In genomic region chr10:125800572-125801114, GRCm38 (mm10) we compare ENCODE assay signal across 16 mouse cellular contexts.
DNase-seq lines count a peak whose midpoint lies in the region; ATAC-seq and TF ChIP-seq lines count a peak whose summit lies in the region.
"Had no signal": no experiment of that assay in that cellular context is flagged by ENCODE, and none has a peak within 500 bp of the region (broad histone marks: within the 10 kb centered on the region; RNA-seq: fewer than 3 reads in every experiment).

No protein-coding gene starts in this region.

- TF ChIP-seq POLR2A in ES-Bruce4 (IDR thresholded peaks at IDR 0.05; ENCODE audit: insufficient read depth, low read length) = no peak
- TF ChIP-seq POLR2A in brain, embryonic 14.5 days (IDR thresholded peaks at IDR 0.05; ENCODE audit: borderline replicate concordance, extremely low read depth, insufficient read depth, insufficient read length, poor library complexity, severe bottlenecking) = no peak

- H3K36me3 ChIP-seq in embryonic facial prominence, embryonic 14.5 days (ENCODE audit: control insufficient read depth, insufficient read depth, low read length) = no peaks in the 10 kb centered on the region
- H3K36me3 ChIP-seq in embryonic facial prominence, embryonic 10.5 days (replicated peaks) = no peaks in the 10 kb centered on the region
- H3K36me3 ChIP-seq in ES-Bruce4 (ENCODE audit: control insufficient read depth, insufficient read depth, low read length, poor library complexity, severe bottlenecking) = no peaks in the 10 kb centered on the region
- no peaks in the 10 kb centered on the region for H3K36me3 ChIP-seq in intestine, postnatal 0 days (ENCODE audit: control insufficient read depth, insufficient read depth)
- H3K36me3 ChIP-seq: hindbrain, embryonic 13.5 days had no signal

- peak; percentile 80 for TF ChIP-seq EP300 in ES-Bruce4 (IDR thresholded peaks at IDR 0.05; ENCODE audit: insufficient read depth, low read depth, low read length)

- no peak for TF ChIP-seq CTCF in ES-Bruce4 (IDR thresholded peaks at IDR 0.05; ENCODE audit: low read depth, low read length)
- no peak for TF ChIP-seq CTCF in brain, embryonic 14.5 days (IDR thresholded peaks at IDR 0.05; ENCODE audit: borderline replicate concordance, extremely low read depth, insufficient read depth, insufficient read length)
- no peak for TF ChIP-seq CTCF in intestine, postnatal 0 days (IDR thresholded peaks at IDR 0.05; ENCODE audit: low read depth)

- no peaks in the 10 kb centered on the region for H3K27me3 ChIP-seq in embryonic facial prominence, embryonic 14.5 days (replicated peaks; ENCODE audit: control insufficient read depth, insufficient read depth, low read length)
- no peaks in the 10 kb centered on the region for H3K27me3 ChIP-seq in embryonic facial prominence, embryonic 10.5 days (replicated peaks; ENCODE audit: low read depth, poor library complexity, severe bottlenecking)
- no peaks in the 10 kb centered on the region for H3K27me3 ChIP-seq in ES-Bruce4 (ENCODE audit: control insufficient read depth, insufficient read depth, low read length, poor library complexity, severe bottlenecking)
- no peaks in the 10 kb centered on the region for H3K27me3 ChIP-seq in intestine, postnatal 0 days (replicated peaks; ENCODE audit: control insufficient read depth, insufficient read depth, low read length)
- H3K27me3 ChIP-seq: hindbrain, embryonic 13.5 days had no signal

- 68% methylated on average over 2 of the region's 2 CpGs for WGBS in embryonic facial prominence, embryonic 14.5 days
- 62% methylated on average over 2 of the region's 2 CpGs for WGBS in embryonic facial prominence, embryonic 10.5 days
- 50% methylated on average over 2 of the region's 2 CpGs for WGBS in intestine, postnatal 0 days

- DNase-seq in embryonic facial prominence, embryonic 14.5 days (ENCODE audit: low spot score) = no peak
- no peak for DNase-seq in embryonic facial prominence, embryonic 10.5 days (ENCODE audit: low spot score)
- peak; percentile 27 for DNase-seq in brain, embryonic 14.5 days (ENCODE audit: low read depth)
- no peak for DNase-seq in spleen, postnatal 4 days (ENCODE audit: low spot score in 2 of 2)
- DNase-seq in natural killer cell, adult 2 months (ENCODE audit: low spot score in 2 of 2) = no peak
- no peak for DNase-seq in thymus, postnatal 10 days (ENCODE audit: low spot score in 2 of 2)
- DNase-seq: adrenal gland, adult 8-10 months; cerebellum, adult 9-10 months; gastrocnemius, postnatal 14 days; kidney, adult 11 months; thymus, postnatal 4 days had no signal

- no peak overlapping the region for H3K4me3 ChIP-seq in embryonic facial prominence, embryonic 14.5 days (ENCODE audit: low read depth, low read length)
- H3K4me3 ChIP-seq in embryonic facial prominence, embryonic 10.5 days = no peak overlapping the region
- H3K4me3 ChIP-seq in ES-Bruce4 (ENCODE audit: low read depth, low read length) = no peak overlapping the region
- no peak overlapping the region for H3K4me3 ChIP-seq in intestine, postnatal 0 days (ENCODE audit: low read depth, low read length)
- H3K4me3 ChIP-seq: hindbrain, embryonic 13.5 days had no signal

- H3K9ac ChIP-seq in embryonic facial prominence, embryonic 14.5 days (ENCODE audit: low read depth, low read length) = no peak overlapping the region
- H3K9ac ChIP-seq in ES-Bruce4 (ENCODE audit: low read depth, poor library complexity, severe bottlenecking) = no peak overlapping the region
- no peak overlapping the region for H3K9ac ChIP-seq in intestine, postnatal 0 days (ENCODE audit: low read depth, low read length)
- H3K9ac ChIP-seq: hindbrain, embryonic 13.5 days; liver, embryonic 14.5 days had no signal

- 0 out of 2 replicates have a peak, but pooled peaks have one; percentile 30 for ATAC-seq in embryonic facial prominence, embryonic 14.5 days (ENCODE audit: low read depth)
- ATAC-seq in intestine, postnatal 0 days = peak; percentile 84
- ATAC-seq: CD4-positive, CD25-positive, alpha-beta regulatory T cell, adult 4 months had no signal

- H3K4me2 ChIP-seq in embryonic facial prominence, embryonic 14.5 days (ENCODE audit: low read depth, low read length) = no peak overlapping the region
- no peak overlapping the region for H3K4me2 ChIP-seq in intestine, postnatal 0 days (replicated peaks; ENCODE audit: low read depth)
- H3K4me2 ChIP-seq: hindbrain, embryonic 13.5 days had no signal

- 0 out of 2 replicates have a peak, but pooled peaks cover 5% of the 10 kb centered on the region for H3K4me1 ChIP-seq in embryonic facial prominence, embryonic 14.5 days (ENCODE audit: control insufficient read depth, insufficient read depth, low read length)
- H3K4me1 ChIP-seq in embryonic facial prominence, embryonic 10.5 days = peaks cover 17% of the 10 kb centered on the region
- H3K4me1 ChIP-seq in ES-Bruce4 (ENCODE audit: control insufficient read depth, insufficient read depth, low read length) = no peaks in the 10 kb centered on the region
- no peaks in the 10 kb centered on the region for H3K4me1 ChIP-seq in intestine, postnatal 0 days (replicated peaks; ENCODE audit: control insufficient read depth, insufficient read depth, low read length)

- no peak overlapping the region for H3K27ac ChIP-seq in embryonic facial prominence, embryonic 14.5 days (replicated peaks; ENCODE audit: low read depth, low read length)
- no peak overlapping the region for H3K27ac ChIP-seq in embryonic facial prominence, embryonic 10.5 days (replicated peaks)
- H3K27ac ChIP-seq in ES-Bruce4 (ENCODE audit: insufficient read depth, low read length) = no peak overlapping the region
- no peak overlapping the region for H3K27ac ChIP-seq in intestine, postnatal 0 days (ENCODE audit: low read depth, low read length)
- H3K27ac ChIP-seq: hindbrain, embryonic 13.5 days; liver, embryonic 14.5 days had no signal

- H3K9me3 ChIP-seq in embryonic facial prominence, embryonic 14.5 days (ENCODE audit: control insufficient read depth, low read length) = no peaks in the 10 kb centered on the region
- H3K9me3 ChIP-seq in embryonic facial prominence, embryonic 10.5 days = no peaks in the 10 kb centered on the region
- no peaks in the 10 kb centered on the region for H3K9me3 ChIP-seq in ES-Bruce4 (replicated peaks; ENCODE audit: control insufficient read depth, insufficient read depth, low read length, poor library complexity, severe bottlenecking)
- H3K9me3 ChIP-seq in intestine, postnatal 0 days (ENCODE audit: control insufficient read depth) = no peaks in the 10 kb centered on the region
- H3K9me3 ChIP-seq: hindbrain, embryonic 13.5 days had no signal
